Mouse (Mus musculus) T-helper 17 cell (primary cell): ENCODE results near the gene Mid1.

ENCODE experiments used
- in situ Hi-C, 2 experiments: fragments of 300-600 bp; cut with MboI, MseI; formaldehyde crosslinking; loops; 1 replicate in 1 of 2; 2 replicates in 1 of 2; pipeline ENCODE4 v1.15.1; 2025; ENCODE audit warnings: high pct_unique_total_duplicates in 2 of 2

Gene Mid1

DNA sequence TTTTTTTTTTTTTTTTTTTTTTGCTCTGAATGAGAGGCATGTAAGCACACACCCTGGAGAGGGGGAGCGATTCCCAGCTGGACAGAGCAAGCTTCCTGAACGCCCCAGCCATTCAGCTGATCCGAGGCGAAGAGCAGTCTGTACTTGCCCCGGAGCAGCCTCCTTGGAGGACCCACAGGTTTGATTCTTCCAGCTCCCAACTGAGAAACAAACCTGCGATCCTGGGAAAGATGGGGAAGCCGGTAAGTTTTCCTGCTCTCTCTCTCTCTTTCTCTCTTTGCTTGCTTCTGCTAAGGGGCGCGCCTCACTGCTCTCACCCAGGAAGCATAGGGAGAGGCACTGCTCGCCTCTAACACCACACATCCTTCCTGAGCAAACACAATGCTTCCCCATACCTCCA lies at the start of gene Mid1:
Gene Mid1, plus strand, starts transcription at position 69 of the 400 bp plus-strand sequence.
- in situ Hi-C loops, result no loop called here

DNA sequence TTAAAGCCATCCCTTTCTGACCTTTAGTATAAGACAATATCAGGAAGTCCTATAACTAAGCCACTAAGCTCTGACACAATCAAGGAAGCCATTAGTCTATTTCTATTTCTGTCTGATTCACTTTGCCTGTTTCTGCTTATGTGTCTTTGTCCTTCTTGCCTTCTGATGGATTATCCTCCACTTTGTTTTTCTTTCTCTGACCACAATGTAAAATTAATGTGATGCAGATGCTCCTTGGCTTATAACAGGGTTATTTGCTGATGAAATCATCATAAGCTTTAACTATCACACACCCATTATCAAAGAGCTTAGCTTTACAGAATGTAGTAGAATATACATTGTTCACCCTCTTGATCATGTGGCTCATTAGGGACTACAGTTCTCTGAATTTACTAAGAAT lies 11.9 kb upstream of the Mid1 start:
- in situ Hi-C loops, result no loop called here

DNA sequence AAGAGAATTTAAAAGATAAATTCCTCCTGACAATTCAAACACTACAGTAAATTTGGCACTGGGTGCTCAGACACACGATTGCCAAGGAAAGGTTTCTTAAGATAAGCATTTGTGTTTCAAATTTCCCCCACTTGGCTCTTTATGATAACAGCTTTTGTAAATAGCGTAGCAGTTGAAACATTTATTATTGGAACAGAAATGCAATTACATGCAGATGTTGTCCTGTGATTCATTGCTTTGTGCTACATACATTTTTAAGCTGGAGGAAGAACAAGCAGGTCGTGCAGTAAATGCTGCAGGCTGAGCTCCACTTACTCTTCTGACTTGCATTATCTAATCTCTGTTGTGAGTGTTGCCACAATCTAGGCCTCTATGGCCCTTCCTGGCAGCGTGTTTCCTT lies 8.7 kb upstream of the Mid1 start:
- in situ Hi-C loops, result no loop called here

DNA sequence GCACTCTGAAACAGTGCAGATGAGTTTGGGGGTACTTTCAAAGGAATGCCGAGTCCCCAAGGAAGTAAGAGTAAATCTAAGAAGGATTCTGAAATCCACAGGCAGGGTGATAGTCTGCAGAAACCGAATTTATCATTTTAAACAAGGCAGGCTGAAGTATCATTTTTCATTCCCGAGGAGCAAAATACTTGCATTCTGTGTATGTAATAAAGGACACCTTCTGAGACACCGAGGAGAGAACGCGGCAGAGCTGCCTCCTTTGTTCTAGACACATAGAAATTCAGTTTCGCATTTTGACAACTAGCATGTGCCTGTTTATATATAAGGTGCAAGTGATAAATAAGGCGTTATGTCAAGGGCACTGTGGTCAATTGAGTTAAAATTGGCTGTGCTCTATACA lies 732 bp downstream of the Mid1 start:
- in situ Hi-C loops, result no loop called here

DNA sequence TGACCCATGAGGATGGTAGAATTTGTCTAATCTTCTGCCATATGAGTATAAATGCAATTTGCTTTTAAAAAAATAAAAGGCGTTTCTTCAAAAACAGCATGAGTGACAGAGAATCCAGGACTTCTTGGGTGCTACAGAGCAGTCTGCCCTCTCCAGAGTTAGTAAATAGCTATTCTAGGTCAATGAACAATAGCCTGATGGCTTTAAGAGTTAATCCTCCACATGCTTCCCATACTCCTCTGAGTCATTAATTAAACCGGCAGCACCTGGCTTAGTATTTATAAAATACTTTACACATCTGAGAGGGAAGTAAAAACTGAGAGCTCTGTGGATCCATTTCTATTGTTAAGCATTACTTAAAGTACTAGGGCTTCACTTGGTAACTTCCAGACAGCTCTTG lies 6.2 kb downstream of the Mid1 start:
- in situ Hi-C loops, result no loop called here

DNA sequence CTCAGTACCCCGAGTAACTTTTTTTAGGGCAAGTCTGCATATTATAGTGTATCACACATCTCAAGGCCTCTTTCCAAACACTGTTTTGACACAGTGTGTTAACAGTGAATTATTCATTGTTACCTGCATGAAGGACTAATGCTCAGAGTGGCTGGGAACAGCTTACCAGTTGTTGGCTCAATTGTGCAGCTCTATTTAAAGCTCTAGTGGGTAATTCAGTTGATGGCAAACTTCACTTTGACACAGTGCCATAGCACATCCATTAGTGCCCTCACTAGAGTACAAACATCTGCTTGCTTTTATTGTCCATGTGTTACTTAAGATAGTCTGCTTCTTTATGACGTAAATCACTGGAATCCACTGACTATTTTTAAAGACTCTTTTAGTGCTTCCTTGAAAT lies 6.7 kb downstream of the Mid1 start:
- in situ Hi-C loops, result no loop called here

DNA sequence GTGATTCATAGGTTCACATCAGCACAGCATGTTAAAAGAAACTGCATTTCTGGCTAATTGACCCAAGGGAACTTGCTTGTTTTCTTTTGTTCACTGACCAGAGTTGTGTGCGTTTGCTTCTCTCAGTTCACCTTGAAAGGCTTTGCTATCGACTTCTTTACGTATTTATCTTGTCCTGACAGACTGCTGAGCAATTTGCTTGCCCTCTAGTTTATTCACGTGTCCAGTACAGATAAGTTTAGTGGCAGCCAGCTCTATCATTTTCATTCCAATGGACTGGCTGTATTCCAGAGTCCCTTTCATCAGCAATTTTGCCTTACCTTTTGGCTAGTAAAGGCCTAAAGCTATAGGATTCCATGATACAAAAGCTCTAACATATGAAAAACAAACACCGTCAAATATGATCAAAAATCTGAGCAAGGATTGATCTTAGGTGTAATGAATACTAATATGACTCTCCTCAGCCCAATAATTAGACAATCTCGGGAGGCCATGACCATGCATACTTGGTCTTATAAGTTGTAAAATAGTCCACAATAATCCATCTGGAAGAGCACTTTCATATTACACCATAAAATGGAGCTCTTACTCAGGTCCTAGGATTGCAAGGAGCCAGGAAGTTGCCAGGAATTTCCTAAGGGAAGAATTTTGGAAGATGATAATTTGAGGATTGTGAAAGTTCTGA lies 7.4 kb downstream of the Mid1 start:
- in situ Hi-C loops, result no loop called here

DNA sequence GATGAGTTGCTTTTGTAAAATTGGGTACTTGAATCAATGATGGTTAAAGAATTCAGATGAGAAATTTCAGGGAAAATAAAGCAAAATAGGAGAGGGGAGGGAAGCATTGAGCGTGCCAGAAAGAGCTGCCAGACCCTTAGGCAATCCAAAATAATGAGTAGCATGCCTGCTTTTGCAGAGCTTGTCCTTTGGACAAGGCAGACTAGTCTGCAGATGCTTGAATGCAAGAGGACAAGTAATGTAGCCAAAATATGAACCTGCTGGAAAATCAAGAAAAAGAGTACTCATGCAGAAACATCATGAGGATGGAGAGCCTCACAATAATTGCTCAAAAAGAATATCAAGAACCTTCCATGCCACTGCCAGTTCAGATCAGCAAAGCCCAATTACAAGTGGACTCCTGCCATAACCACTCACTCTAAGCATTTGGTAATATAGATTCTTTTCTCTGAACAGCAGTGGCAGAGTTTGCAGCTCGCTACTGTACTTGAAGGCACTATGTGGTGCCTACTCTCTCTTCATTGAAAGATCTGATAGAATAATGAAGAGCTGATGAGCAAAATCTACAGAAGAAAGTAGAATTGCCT lies 19.1 kb downstream of the Mid1 start:
- in situ Hi-C loops, result no loop called here

DNA sequence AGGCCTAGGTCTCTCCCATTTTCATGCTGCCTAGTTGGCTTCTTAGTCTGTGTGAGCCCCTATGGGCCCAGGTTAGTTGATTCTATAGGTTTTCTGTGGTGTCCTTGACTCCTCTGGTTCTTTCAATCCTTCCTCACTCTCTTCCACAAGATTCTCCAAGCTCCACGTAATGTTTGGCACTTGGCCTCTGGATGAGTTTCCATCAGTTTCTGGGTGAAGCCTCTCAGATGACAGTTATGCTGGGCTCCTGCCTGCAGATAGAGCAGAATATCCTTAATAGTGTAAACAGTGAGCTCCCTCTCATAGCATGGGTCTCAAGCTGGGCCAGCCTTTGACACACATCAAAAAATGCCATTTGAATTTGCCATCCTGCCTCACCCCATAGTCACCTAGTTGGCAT lies 38.5 kb downstream of the Mid1 start:
- in situ Hi-C loops, result no loop called here

DNA sequence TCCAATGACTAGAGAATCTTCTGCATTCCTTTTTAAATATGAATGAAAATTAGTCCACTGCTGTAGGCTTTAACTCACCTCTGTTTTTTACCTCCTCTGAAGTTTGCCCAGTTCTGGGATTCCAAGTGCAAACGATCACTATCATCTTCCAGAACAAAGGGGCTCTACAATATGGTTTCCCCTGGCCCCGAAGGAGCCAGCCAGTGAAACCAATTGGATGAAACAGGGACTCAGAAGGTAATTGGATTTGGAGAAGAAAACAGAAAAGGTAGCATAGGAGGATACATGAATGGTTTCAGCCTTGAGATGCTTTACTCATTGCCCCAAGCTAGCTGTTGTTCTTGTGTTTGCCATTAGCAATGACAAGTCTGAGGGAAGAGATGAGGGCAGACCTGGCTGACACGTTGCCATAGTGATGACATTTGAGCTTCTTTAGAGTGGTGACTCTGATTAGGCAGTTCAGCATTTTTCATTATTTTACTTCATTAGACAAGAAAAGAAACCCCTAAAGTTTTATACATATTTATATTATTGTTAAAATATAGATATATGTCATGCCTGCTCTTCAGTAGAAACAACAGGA lies 50.5 kb downstream of the Mid1 start:
- in situ Hi-C loops, result no loop called here

DNA sequence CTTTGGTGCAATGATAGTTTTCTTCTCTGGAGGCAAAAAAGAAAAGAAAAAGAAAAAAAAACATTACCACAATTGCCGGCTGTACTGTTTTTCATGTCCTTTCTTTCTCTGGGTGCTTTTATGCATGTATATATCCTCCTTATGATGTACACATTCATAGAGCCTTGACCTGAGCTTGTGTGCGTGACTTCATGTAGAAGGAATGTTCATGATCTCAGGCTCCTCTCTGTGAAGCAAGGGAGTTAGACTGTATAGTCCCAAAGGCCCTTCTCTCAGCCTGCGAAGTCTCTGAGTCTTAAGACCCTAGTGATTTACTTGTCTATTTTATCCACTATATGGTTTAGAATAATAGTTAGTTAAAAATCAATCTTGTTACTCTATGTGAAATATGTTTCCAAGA lies 73.0 kb downstream of the Mid1 start:
- in situ Hi-C loops, result no loop called here

DNA sequence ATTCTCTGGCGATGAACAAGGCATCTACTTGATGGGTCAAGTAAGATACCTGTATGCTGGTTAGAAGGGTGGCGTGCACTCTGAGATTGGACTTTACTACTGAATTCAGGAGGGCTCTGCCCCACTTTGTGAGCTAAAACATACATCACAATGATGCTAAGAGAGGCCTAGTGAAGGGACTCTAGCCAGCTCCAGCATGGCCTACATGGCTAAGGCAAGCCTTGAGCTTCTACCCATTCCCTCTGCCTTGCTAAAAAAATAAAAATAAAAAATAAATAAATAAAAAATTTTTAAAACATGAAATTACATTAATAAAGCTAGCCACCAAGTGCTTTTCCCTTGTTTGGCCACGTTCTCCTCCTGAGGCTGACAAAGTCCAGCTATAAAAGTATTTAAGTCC lies 94.5 kb downstream of the Mid1 start, which contains the start of gene 4933400A11Rik:
Gene 4933400A11Rik, minus strand, starts transcription at position 101 of the 400 bp plus-strand sequence.
- in situ Hi-C loops, result no loop called here

DNA sequence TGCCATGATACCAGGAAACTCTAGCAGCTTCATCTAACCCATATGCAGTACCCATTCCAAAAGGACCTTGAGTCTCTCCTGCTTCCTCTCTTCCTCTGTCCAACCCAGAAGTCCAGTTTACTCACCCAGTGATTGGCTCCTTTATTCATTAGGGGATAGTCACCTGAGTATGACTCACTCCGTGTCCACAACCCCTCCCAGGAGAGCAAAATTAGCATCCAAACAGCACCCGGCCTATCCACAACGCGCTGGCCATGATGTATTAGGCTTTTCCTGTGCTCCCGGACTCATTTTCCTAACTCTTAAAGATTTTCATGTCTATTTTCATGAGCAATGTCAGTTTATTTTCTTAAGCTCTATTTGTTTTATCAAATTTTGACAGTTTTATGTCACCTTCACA lies 104.7 kb downstream of the Mid1 start:
- in situ Hi-C loops, result no loop called here

DNA sequence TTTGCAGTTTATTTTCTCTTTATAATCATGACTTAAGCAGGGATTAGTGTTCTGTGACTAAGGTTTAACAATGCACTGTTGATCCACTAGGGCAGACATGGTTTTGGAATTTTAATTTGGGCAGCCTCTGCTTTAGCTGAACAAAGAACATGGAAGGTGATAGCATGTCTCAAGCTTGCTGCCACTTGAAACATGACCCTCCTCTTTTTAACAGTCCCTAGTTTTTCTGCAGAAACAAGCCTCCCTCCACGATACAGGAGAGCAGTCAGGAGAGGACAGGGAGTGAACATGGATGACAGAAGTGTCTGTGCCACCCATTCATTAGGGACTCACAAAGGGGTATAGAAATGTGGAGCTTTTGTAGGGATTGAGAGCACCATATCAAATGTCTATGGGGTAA lies 107.9 kb downstream of the Mid1 start:
- in situ Hi-C loops, result no loop called here

DNA sequence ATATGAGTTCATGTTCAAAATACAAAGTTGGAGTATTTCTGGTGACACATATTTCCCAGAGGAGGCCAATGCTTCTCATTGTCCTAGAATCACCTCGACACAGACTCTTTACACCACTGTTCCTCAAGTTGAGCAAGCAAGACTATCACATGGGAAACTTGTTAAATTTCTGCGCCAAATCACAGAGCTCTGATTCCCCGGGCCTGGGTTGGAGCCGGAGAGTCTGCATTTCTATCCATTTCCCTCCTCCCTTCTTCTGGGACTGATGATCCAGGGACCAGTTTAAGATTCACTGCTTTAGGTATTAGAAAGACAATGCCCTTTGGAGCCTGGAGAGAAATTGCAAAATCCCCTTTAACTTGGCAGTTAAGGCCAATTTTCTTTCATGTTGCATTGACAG lies 109.4 kb downstream of the Mid1 start:
- in situ Hi-C loops, result no loop called here

DNA sequence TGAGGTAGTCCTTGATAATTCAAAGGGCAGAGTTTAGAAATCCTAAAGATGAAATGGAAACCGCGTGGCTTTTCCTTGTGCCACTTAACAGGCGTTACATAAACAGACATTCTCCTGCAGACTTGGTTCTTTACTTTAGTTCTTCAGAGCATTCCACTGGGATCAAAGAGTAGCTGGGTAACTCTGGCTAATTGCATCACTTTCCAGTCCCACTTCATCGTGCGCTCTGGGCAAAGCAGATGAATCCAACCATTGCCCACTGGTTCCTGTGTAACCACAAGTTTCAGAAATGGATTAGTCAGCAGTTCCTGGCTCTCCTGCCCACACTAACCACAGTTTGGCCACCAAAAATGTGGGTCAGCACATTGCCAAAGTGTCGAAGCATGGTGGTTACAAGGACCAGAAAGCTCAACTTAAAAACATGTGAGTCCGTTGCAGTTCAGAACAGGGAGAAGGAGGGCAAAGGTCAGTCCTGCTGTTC lies 109.9 kb downstream of the Mid1 start:
- in situ Hi-C loops, result no loop called here

DNA sequence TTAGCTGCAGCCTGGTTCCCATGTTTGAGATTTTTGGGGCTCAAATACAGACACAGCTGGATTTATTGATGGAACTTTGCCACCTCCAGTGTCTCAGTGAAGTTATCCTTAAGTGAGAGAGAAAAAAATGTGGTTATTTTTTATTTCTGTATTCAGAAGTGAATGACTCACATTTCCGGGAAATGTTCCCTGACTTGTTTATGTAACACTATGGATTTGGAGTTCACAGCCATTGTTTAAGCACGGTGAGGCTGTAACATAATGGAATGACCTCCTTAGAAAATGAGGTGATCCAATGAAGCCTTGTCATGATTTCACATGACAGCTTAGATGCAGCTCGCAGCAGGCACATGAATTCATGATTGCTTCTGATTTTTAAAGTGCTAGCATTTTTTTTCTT lies 112.1 kb downstream of the Mid1 start:
- in situ Hi-C loops, result no loop called here

DNA sequence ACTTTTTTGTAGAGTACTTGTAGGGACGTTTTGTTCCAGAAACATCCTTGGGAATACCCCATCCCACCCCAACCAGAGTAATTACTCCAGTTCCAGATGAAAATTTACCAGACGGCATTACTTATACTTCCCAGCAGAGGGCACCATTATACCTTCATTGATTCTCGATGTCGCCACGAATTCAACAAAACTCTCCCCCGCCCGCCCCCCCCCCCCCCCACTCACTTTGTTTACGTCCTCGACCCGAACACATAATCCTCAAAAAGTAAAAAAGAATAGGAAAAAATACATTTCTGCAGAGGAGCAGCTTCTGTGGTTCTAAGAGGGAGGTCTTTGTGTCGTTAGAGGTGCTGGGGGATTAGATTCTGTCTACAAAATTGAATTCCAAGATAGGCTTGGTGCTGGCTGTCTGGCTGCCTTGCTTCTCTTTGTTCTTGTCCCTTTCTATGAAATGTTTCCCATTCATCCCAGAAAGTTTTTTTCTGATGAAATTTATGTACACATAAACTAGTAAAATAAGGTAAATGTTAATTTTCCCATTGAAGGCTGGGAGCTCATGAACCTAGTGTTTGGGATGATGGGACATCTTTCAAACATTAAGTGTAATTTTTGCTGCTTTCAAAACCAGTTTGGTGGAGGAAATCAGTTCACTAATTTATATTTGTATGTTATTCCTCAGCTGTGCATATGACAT lies 114.1 kb downstream of the Mid1 start:
- in situ Hi-C loops, result no loop called here

DNA sequence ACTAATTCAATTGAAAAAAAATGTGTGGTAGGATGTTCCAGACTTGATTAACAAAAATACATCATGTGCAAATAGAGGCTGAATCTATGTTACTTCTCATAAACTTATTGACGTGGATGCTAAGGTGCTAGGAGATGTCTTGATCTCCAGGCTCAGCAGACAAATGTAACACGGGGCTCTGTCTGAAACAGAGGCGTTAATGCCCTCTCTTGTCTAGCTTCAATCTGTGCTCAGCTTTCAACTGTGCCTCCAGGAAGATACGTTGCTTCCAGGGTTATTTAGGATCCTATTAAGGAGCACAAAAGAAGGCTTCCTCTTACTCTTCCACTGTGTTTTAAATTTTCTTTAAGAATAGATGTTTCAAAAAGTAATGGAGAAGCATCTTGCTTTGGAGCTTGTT lies 115.2 kb downstream of the Mid1 start:
- in situ Hi-C loops, result no loop called here

DNA sequence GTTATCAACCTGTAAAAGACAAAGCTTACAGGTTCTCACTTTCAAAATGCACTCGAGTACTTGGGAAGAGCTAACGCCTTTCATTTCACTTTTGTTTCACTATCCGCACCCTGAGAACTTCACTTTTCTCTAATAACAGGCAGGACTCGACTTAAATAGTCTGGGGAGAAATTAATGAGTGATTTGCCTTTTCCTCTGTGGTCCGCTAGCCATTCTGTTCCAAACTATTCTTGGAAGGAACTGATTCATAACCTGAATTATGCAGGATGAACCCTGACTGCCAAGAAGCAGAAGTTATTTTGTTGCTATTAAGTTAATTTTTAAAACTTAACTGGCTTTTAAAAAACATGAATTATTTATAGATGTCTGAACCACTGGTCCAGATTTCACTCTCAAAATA lies 120.8 kb downstream of the Mid1 start:
- in situ Hi-C loops, result no loop called here

DNA sequence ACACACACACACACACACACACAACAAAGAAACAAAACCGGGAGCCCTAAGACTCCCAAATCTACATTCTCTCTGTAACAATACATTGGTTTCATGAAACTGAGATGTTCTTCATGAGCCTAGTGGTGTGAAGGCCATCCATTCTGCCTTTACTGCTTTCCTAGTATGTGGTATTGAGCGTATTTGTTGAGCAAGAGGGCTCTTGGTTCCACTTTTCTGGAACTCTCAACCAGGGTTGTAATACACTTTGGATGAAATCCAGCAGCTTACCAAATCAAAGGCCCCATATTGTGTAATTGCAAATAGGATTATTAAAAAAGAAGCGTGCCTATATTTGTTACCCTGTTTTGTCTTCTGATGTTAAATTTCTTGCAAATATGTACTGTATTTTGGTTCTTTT lies 122.7 kb downstream of the Mid1 start:
- in situ Hi-C loops, result no loop called here

DNA sequence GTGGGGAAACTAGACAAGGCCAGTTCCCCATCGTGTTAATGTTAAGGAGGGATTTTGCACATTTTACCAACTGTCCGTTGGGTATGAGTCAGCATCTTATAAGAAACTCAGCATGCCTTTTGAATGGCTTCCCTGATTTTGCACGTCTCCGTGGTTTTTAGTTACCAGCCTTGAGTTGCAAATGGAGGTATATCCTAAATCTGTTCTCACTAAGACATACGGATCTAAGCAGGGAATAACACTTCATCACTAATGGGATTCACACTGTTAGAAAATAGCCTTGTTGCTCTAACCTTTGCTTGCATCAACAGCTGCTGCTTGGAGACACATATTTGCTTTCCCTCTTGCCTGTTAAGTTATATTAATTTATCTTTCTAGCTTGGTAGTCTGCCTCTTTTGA lies 126.3 kb downstream of the Mid1 start:
- in situ Hi-C loops, result no loop called here

DNA sequence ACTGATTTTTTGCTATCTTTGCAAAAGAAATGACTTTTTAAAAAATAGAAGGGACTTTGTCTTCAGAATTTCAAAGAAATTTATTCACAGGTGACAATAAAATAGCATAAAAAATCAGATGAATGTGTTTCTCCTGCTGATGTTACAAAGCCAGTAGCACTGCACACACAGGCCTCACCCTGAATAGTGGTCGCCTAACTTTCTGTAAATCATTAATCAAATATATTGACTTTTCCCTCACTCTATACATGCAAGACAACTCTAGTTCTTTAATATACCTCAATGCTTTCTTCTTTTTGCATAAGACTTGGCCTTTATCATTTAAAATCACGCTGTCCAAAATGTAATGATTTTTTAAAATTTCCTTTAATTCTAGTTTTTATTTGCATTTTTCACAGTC lies 126.8 kb downstream of the Mid1 start:
- in situ Hi-C loops, result no loop called here
